Mouse (Mus musculus) monocyte, adult 59 days (primary cell): ENCODE results near the gene Psmd13. TPM values are rescaled to one million over a fixed set of nuclear protein-coding genes. Genes with fewer than 3 reads are reported as not detected.

Source experiments
- total RNA-seq, 2 experiments: library from RNA; stranded (reverse); gene quantifications; one replicate each; pipeline ENCODE4 v1.2.4; 2023

Gene Psmd13
- 10 to 100 TPM; 75.0 to 81.5 TPM for total RNA-seq

DNA sequence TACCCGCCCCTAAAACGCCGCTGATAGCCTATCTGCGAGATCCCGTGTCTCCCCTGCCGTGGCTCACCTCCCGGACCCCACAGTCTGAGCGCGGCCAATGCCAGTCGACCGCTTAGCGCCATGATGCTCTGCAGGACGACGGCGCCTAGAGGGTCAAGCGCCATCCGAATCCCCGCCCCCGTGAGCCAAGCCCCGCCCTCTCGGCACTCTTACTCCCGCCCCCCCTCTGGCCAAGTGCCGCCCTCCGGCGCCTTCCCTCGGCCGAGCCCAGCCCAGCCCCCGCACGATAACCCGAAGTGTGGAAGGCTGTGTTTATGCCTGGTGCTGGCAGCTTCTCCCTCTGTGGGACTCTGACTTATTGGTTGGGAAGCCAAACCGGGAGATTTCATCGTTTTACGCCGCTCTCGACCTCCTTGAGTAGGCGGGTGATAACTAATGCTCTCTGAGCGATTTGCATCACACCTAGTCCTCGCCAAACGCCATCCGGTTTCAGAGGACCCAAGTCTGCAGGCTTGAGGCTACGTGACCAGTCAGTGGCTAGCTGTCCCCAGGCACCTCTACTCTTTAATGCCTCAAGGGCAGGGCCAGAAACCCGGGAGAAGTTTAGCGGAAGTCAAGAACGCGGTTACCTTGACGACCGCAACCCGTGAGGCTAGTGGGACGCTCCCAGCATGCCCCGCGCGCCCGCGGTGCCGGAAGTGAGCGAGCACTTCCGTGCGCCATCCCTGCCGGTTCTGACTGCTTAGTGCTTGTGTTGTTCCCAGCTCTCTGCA lies at the start of gene Psmd13, which contains the start of gene Sirt3:
Gene Psmd13 (plus strand): TSS at position 273 of the 773 bp plus-strand sequence.
Gene Sirt3 (minus strand): TSS at position 614 of the 773 bp plus-strand sequence.

GRCm38 (mm10) chr7:140834968-140835757 lies 46.6 kb upstream of the Psmd13 start, which contains the start of gene Urah:
Urah (plus strand) TSS chr7:140835018.

GRCm38 (mm10) chr7:140844905-140845665 lies 36.7 kb upstream of the Psmd13 start, which contains the start of gene Scgb1c1:
Scgb1c1 (plus strand) TSS chr7:140845547.

DNA sequence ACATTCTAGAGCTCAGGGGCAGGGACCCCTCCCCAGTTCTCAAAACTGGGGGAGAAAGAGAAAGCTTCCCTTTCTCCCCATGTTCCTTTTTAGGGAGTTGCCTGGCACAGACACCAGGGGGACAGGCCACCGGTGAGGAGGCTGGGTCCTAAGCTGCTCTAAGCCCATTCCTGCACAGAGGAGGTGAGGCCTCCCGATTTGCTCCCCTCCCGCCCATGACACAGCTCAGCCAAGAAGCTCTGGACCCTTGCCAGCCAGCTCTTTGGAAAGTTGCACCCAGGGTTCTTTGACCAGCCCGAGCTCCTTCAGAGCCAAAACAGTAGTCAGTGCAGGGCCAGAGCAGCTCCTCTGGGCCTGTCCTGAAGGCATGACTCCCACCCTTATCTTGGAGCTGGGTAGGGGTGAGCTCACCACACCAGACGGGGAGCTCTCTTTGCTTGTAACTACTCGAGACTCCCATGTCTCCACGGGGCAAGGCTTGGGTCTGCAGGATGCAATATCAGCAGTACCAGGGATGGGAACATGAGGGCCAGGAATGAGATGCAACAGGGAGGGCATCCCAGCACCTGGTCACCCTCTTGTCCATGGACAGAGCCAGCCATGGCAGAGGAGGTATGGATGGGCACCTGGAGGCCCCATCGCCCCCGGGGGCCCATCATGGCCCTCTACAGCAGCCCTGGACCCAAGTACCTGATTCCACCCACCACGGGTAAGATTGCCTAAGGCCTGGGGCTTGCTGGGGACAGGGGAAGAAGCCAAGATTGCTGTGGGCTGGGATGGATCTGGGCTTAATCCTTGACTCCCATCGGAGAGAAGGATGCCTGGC lies 33.8 kb upstream of the Psmd13 start, which contains the start of gene Odf3:
Gene Odf3 (plus strand): TSS at position 51 of the 826 bp plus-strand sequence.

GRCm38 (mm10) chr7:140855860-140856784 lies 25.6 kb upstream of the Psmd13 start, which contains the start of gene Gm45785:
Gm45785 (minus strand) TSS chr7:140856331.

GRCm38 (mm10) chr7:140856785-140857549 lies 24.8 kb upstream of the Psmd13 start, which contains the start of gene Ric8a:
Ric8a (plus strand) TSS chr7:140856957.

GRCm38 (mm10) chr7:140857550-140858505 lies 23.9 kb upstream of the Psmd13 start, which contains the start of gene Bet1l:
Bet1l (minus strand) TSS chr7:140857577.

GRCm38 (mm10) chr7:140900220-140900619 lies 18.5 kb downstream of the Psmd13 start, which contains the start of gene Cox8b:
Cox8b (minus strand) TSS chr7:140900446.

GRCm38 (mm10) chr7:140920418-140921029 lies 38.8 kb downstream of the Psmd13 start, which contains the start of gene Nlrp6:
Nlrp6 (plus strand) TSS chr7:140920902.

DNA sequence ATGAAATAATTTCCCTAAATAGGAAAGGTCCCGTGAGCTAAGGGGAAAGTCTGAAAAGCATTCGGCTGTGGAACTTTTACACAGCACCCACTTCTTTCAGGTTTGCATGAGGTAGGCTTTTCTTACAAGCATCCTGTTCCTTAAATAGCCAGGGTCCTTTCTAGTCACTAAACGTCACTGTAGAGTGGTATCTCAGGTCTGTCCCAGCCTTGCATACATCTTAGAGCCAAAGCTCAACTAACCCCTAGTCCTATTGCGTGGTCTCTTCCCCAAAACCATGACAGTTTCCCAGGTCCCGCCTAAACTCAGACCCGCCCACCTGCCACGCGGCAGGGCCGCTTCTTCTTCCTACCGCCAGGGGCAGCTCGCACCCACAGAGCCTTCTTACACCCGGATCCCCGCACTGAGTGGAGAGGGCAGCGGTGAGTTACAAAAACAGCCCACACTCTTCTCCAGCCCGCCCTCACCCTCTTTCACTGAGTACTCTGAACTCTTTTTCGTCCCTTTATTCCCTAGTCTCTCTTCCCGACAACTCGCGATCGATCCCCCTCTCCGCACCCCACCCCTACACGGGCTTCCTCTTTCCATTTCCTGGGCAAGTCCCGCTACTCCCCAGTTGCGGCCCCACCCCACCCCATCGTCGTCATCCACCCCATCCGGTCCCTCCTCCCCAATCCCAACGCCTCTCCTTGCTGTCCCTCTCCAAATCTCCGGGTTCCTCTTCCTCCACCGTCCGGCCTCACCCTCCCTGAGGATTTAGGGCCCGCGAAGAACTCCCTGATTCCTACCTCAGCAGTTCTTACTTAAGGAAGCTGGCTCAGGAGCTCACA lies 59.7 kb downstream of the Psmd13 start, which contains the start of gene Pgghg:
Gene Pgghg (plus strand): TSS at position 170 of the 830 bp plus-strand sequence.

Other genes with a start within 250 kb of the Psmd13 start
- not detected for gene Olfr53, start 235.5 kb upstream of the Psmd13 start, total RNA-seq
- not detected for gene Olfr539, start 222.0 kb upstream of the Psmd13 start, total RNA-seq
- not detected for gene Olfr45, start 200.0 kb upstream of the Psmd13 start, total RNA-seq
- gene Olfr541, start 184.7 kb upstream of the Psmd13 start, total RNA-seq = not detected
- gene Cyp2e1, start 118.2 kb upstream of the Psmd13 start, total RNA-seq = not detected
- not detected for gene Syce1, start 94.1 kb upstream of the Psmd13 start, total RNA-seq
- under 1 TPM in 1 of 2 experiments, not detected in 1; 0.16 TPM for gene Zfp941, start 59.8 kb upstream of the Psmd13 start, total RNA-seq
- gene Urah, start 47.0 kb upstream of the Psmd13 start, total RNA-seq = not detected
- not detected for gene Scgb1c1, start 36.4 kb upstream of the Psmd13 start, total RNA-seq
- gene Odf3, start 34.2 kb upstream of the Psmd13 start, total RNA-seq = not detected
- gene Gm45785, start 25.6 kb upstream of the Psmd13 start, total RNA-seq = not detected
- 100 to 1,000 TPM in 1 of 2 experiments, 10 to 100 TPM in 1; 99.0 to 111 TPM for gene Ric8a, start 25.0 kb upstream of the Psmd13 start, total RNA-seq
- gene Bet1l, start 24.4 kb upstream of the Psmd13 start, total RNA-seq = 10 to 100 TPM; 20.9 to 27.1 TPM
- gene Sirt3, start 341 bp downstream of the Psmd13 start, total RNA-seq = 10 to 100 TPM; 11.4 to 16.2 TPM
- not detected for gene Cox8b, start 18.5 kb downstream of the Psmd13 start, total RNA-seq
- not detected for gene Nlrp6, start 38.9 kb downstream of the Psmd13 start, total RNA-seq
- 10 to 100 TPM; 21.1 to 25.3 TPM for gene Pgghg, start 59.4 kb downstream of the Psmd13 start, total RNA-seq
- gene Ifitm5, start 68.3 kb downstream of the Psmd13 start, total RNA-seq = 1 to 10 TPM; 3.9 to 6.1 TPM
- gene Gm45717, start 74.0 kb downstream of the Psmd13 start, total RNA-seq = not detected
- gene Ifitm2, start 74.0 kb downstream of the Psmd13 start, total RNA-seq = 1,000 to 10,000 TPM; 1,104 to 1,118 TPM
- 10 to 100 TPM; 85.9 to 92.5 TPM for gene Ifitm1, start 85.3 kb downstream of the Psmd13 start, total RNA-seq
- gene Ifitm3, start 128.8 kb downstream of the Psmd13 start, total RNA-seq = 1,000 to 10,000 TPM; 1,975 to 2,125 TPM
- gene Ifitm6, start 136.0 kb downstream of the Psmd13 start, total RNA-seq = 100 to 1,000 TPM; 424 to 464 TPM
- not detected for gene Gm17387, start 147.2 kb downstream of the Psmd13 start, total RNA-seq
- under 1 TPM in 1 of 2 experiments, not detected in 1; 0.27 TPM for gene B4galnt4, start 179.1 kb downstream of the Psmd13 start, total RNA-seq
- gene Pkp3, start 196.2 kb downstream of the Psmd13 start, total RNA-seq = 1 to 10 TPM; 5.5 to 7.9 TPM
- 1 to 10 TPM; 3.8 to 9.0 TPM for gene Sigirr, start 218.6 kb downstream of the Psmd13 start, total RNA-seq
- not detected for gene Ano9, start 235.8 kb downstream of the Psmd13 start, total RNA-seq
- gene Ptdss2, start 240.4 kb downstream of the Psmd13 start, total RNA-seq = 1 to 10 TPM; 6.3 to 8.8 TPM